Mouse (Mus musculus) brown adipose tissue, adult 24 weeks (tissue): ENCODE data around the gene Prr9. TPM values are rescaled to one million over a fixed set of nuclear protein-coding genes. Genes with fewer than 3 reads are reported as not detected.

Experiments used
- H3K27ac ChIP-seq: fragments of 200-500 bp; replicated peaks from 2 replicates; pipeline ENCODE4 v1.5.1; 2012; ENCODE audit warnings: low read depth, mild to moderate bottlenecking, low read length
- H3K4me1 ChIP-seq: fragments of 200-500 bp; 2 replicates; pipeline ENCODE4 v1.6.1; 2012; ENCODE audit warnings: low read length, mixed read lengths; ENCODE audit not compliant: control insufficient read depth, insufficient read depth, insufficient read length
- H3K4me3 ChIP-seq: fragments of 200-500 bp; 2 replicates; pipeline ENCODE4 v1.5.1; 2012; ENCODE audit warnings: low read depth, mild to moderate bottlenecking, low read length, moderate library complexity; ENCODE audit not compliant: insufficient read depth
- polyA plus RNA-seq: library from polyadenylated mRNA; stranded (reverse); fragments of >200 nt; gene quantifications from 2 replicates; pipeline ENCODE4 v1.2.4, GENCODE M21; 2012; ENCODE audit not compliant: missing spikeins, insufficient read depth, insufficient read length

The Prr9 gene
- polyA plus RNA-seq, result not detected in 2 replicates

GRCm38 (mm10) chr3:92123847-92124246 lies at the start of gene Prr9:
Gene Prr9, minus strand, starts transcription at chr3:92123947.
- Histone ChIP-seq H3K4me1 (no peaks in the 10 kb centered on the region), H3K4me3 (no peak within 1 kb of the TSS)

DNA sequence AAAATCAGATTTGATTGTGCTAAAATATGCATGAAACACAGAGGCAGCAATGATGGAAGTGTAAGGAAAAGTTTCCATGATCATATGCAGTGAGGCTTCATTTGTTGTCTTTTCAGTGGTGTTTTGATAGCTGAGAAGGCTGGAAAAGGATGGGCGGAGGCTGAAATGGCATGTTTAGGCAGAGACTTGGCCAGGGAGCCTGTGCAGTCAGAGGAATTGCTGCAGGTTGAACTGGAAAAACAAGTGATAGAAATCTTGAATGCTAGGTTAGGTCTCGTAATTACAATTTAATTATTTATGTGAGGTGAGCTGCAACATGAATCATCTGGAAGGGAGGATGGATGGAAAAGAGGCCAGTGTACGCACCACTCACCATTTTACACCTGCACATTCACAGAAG lies 46.1 kb upstream of the Prr9 start:
- no peaks in the 10 kb centered on the region for H3K4me1 ChIP-seq
- no peak overlapping the region for H3K4me3 ChIP-seq
- no peak overlapping the region for H3K27ac ChIP-seq

More at GRCm38 (mm10) chr3:92123847-92124246, at the start of gene Prr9:
- H3K27ac ChIP-seq, result no peak within 1 kb of the TSS

DNA sequence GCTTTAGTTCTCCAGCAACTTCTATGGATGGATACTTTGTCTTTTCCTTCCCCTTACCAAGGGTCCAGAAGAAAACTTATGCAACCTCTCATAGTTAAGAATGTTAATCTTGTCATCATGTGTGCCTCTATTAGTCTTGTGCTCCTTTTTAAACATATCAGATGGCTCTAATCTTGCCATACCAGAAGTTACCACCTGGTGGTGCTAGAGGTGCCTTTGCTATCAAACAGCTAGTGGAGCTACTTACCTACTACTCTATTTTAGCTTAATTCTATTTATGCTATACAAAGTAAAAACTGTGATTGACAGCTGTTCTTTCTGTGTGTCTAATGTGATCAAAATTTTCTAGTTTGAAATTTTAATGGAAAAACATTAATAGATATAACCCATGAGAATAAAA lies 29.6 kb upstream of the Prr9 start:
- Histone ChIP-seq H3K4me1 (no peaks in the 10 kb centered on the region), H3K4me3 (no peak overlapping the region), H3K27ac (no peak overlapping the region)

DNA sequence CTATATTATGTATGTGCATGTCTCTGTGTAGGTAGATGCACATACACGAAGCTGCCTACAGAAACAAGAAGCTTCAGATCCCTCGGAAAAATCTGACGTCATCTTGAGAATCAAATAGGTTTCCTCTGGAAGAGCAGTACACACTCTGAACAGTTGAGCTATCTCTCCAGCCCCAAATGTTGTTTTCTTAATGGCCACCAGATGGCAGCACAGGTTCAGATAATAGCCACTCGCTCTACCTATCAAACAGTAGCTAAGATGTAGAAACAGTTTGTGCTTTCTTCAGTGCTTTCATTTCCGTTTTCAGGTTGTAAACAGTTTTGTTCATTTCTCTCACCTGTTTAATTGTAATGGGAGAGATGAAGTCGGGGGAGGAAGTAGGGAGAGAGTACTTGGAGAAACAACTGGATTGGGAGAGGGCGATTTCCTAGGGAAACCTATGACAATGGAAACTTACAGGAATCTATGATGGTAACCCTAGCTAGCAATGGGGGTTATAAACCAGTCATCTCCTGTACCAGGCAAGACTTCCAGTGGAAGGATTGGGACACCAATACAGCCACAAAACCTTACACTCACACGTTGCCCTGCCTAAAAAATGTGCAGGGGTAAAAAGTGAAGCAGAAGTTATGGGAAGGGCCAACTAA lies 27.0 kb upstream of the Prr9 start:
- H3K4me3 ChIP-seq, result no peak overlapping the region

GRCm38 (mm10) chr3:92147913-92148312 lies 24.2 kb upstream of the Prr9 start:
- no peaks in the 10 kb centered on the region for H3K4me1 ChIP-seq
- no peak overlapping the region for H3K27ac ChIP-seq
- no peak overlapping the region for H3K4me3 ChIP-seq

More for the DNA sequence above, 27.0 kb upstream of the Prr9 start:
- Histone ChIP-seq H3K4me1 (no peaks in the 10 kb centered on the region), H3K27ac (no peak overlapping the region)

GRCm38 (mm10) chr3:92147420-92147819 lies 23.7 kb upstream of the Prr9 start:
- H3K27ac ChIP-seq, result no peak overlapping the region
- no peak overlapping the region for H3K4me3 ChIP-seq
- H3K4me1 ChIP-seq, result no peaks in the 10 kb centered on the region

DNA sequence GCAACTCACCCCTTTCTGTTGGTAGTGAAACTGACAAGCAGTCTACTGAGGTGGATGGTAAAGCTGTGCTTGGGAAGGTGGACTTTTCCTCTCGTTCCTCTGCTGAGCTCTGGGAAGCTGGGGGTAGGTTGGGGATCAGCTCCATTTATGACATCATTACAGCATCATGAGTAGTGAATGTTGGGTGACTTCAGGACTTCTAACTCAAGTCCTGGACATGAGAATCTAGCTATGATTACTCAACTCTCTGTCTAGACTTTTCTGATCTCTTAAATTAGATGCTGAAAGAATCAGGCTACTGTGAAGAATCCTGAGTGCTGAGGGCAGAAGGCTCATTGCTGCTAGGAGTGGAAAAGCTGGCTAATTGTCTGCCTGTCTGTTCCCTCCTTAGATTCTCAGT lies 18.9 kb upstream of the Prr9 start, which contains the start of gene Lelp1:
Gene Lelp1 (minus strand): TSS at position 101 of the 400 bp plus-strand sequence.
- H3K27ac ChIP-seq, result no peak within 1 kb of the TSS
- no peaks in the 10 kb centered on the region for H3K4me1 ChIP-seq
- H3K4me3 ChIP-seq, result no peak within 1 kb of the TSS

DNA sequence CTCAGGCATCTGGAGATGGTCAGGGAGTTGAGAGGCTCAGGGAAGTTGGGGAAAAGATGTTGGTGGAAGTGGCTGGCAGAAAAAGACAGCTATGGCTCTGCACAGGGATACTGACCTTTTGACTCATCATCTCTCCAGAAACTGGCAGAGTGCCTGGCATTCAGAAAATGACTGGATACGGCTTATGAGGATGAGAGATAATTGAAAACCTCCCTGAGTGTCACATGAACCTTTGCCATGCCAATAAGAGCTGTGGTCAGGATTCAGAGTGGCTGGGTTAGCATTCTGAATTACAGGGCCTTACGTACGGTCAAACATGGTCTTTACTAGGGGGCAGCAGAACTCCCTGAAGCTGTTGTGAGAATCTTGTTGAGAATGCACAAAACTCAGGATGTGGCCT lies 2.8 kb downstream of the Prr9 start:
- Histone ChIP-seq H3K27ac (no peak overlapping the region), H3K4me3 (no peak overlapping the region), H3K4me1 (no peaks in the 10 kb centered on the region)

GRCm38 (mm10) chr3:92117930-92118329 lies 5.8 kb downstream of the Prr9 start:
- Histone ChIP-seq H3K4me1 (no peaks in the 10 kb centered on the region), H3K27ac (no peak overlapping the region), H3K4me3 (no peak overlapping the region)

DNA sequence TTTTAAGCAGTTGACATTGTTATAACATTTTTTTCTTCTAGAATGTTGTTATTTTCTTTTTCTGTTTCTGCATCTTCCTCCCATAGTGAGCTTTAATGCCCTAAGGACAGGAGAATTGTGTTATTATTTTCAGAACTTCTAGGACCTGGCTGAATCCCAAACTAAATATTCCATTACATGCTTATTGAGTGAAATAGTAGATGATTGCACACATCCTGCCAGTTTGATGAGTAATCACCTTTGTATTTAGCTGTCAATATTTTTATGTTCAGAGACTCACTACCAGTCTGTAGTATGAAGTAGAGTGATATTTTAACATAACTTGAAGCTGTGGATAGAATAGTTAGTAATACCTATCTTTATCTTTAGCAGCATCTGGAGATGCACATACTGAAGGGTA lies 12.2 kb downstream of the Prr9 start:
- no peak overlapping the region for H3K4me3 ChIP-seq
- H3K27ac ChIP-seq, result no peak overlapping the region
- H3K4me1 ChIP-seq, result no peaks in the 10 kb centered on the region

DNA sequence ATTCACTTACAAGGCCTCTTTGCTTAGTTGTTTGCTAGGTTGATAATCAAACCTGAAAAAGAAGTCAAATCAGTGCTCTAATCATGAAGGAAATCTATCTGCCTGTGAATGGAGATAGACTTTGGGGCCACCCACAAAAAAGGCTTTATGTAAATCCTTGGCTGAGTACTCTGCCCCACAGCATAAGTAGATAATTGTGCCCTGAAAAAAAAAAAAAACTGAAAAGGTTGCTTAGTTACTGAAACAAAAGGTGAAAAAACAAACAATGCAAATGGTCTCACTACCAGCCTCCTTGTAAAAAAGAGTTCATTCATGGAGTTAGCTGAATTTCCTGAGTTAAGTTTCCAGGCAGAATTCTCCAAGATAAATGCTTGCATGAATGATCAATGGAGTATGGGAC lies 13.0 kb downstream of the Prr9 start:
- Histone ChIP-seq H3K4me3 (no peak overlapping the region), H3K4me1 (no peaks in the 10 kb centered on the region), H3K27ac (no peak overlapping the region)

- Histone ChIP-seq H3K27ac (no peak overlapping the region), H3K4me1 (no peaks in the 10 kb centered on the region)
Measured at GRCm38 (mm10) chr3:92106582-92106981, 17.2 kb downstream of the Prr9 start.

DNA sequence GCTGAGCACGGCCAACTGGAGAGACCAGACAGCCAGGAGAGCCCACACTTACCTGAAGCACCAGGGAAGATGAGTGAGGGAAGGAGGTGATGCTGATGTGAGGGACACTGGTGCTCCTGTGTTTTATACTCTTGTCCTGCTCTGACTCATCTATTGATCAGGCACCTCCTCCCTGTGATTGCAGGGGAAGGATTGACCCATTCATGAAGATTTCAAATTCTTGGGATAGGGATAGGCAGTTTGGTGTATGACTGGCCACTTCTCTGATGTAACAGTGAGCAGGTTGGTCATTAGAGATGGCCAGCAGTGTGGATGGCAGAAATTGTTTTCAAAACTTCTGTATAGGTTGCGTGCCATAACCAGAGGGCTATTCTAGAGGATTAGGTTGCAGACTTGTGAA lies 40.7 kb downstream of the Prr9 start, which contains the start of gene Lor:
Gene Lor (minus strand): TSS at position 101 of the 400 bp plus-strand sequence.
- no peak within 1 kb of the TSS; the same call in 1 of the 2 replicates for H3K4me3 ChIP-seq

More at GRCm38 (mm10) chr3:92106582-92106981, 17.2 kb downstream of the Prr9 start:
- no peak overlapping the region for H3K4me3 ChIP-seq

GRCm38 (mm10) chr3:92081285-92081931 lies 42.3 kb downstream of the Prr9 start:
- Histone ChIP-seq H3K27ac (no peak overlapping the region), H3K4me1 (no peaks in the 10 kb centered on the region), H3K4me3 (peak overlapping the region; percentile 67)

More for the DNA sequence above, 40.7 kb downstream of the Prr9 start, which contains the start of gene Lor:
- Histone ChIP-seq H3K4me1 (no peaks in the 10 kb centered on the region), H3K27ac (no peak within 1 kb of the TSS)

DNA sequence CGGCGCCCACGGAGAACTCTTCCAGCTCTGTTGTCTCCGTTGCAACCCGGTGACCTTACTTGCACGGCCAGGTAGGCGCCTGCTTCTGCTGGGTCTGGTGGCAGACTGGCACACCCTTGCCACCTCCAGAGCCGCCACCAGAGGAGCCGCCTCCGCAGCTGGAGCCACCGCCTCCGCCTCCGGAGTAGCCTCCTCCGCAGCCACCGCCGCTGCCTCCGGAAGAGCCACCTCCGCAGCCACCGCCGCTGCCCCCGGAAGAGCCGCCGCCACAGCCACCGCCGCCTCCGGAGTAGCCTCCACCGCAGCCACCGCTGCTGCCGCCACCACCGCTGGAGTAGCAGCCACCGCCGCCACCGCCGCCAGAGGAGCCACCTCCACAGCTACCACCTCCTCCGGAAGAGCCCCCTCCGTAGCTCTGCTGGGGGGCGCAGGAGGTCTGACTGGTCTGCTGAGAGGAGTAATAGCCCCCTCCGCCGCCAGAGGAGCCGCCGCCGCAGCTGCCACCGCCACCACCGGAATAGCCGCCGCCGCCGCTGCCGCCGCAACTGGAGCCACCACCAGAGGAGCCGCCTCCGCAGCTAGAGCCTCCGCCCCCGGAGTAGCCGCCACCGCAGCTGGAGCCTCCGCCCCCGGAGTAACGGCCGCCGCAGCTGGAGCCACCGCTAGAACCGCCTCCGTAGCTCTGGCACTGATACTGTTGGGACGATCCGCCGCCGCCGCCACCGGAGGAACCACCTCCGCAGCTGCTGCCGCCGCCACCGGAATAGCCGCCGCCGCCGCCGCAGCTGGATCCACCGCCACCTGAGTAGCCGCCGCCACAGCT lies 43.1 kb downstream of the Prr9 start:
- H3K4me3 ChIP-seq, result peak overlapping the region; percentile 67
- H3K27ac ChIP-seq, result no peak overlapping the region
- no peaks in the 10 kb centered on the region for H3K4me1 ChIP-seq
